Mouse (Mus musculus): ENCODE results near the gene Tex16. TPM values are rescaled to one million over a fixed set of nuclear protein-coding genes. Genes with fewer than 3 reads are reported as not detected.

Gene Tex16
- total RNA-seq (2014; rRNA removed) (under 0.01 TPM in 1 of 2 replicates, not detected in the other), polyA plus RNA-seq (2012; rRNA removed) (not detected in 2 replicates)

DNA sequence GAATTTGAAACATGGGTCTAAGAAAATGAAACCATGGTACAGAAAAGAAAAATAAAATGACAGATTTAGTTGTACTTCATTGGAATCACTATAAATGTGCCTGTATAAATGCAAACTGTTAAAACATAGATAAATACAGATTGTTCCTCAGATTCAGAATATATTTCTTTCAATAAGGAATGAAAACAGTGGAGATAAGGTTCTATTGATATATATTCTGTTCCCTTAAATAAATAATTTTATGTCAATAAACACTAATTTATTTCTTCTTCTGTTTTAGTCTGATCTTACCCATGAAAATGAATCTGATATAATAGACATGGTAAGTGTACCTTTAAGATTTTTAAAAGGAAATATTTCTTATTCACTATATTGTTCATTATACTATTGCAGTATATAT, at the start of gene Tex16:
Gene Tex16 (plus strand): TSS at position 301 of the 400 bp plus-strand sequence.
- TF ChIP-seq POLR2A (IDR thresholded peaks at IDR 0.05; ENCODE audit: extremely low read depth, insufficient read depth, low read length): no peak
- TF ChIP-seq CTCF (IDR thresholded peaks at IDR 0.05; ENCODE audit: low read depth, low read length): no peak
- H3K79me2 ChIP-seq (ENCODE audit: control insufficient read depth, insufficient read depth, low read length): no peaks in the 10 kb centered on the region
- no peak for DNase-seq (ENCODE audit: extremely low read depth, low read depth, low spot score)
- H3K4me1 ChIP-seq (ENCODE audit: control insufficient read depth, insufficient read depth, low read length): no peaks in the 10 kb centered on the region
- no peaks in the 10 kb centered on the region for H3K27me3 ChIP-seq (ENCODE audit: control insufficient read depth, insufficient read depth, low read length)
- no peak within 1 kb of the TSS for H3K27ac ChIP-seq (replicated peaks; ENCODE audit: insufficient read depth, low read depth, low read length)
- no peak within 1 kb of the TSS for H3K9ac ChIP-seq (ENCODE audit: low read depth, low read length)
- no peak within 1 kb of the TSS for H3K4me3 ChIP-seq (ENCODE audit: insufficient read depth, low read depth, low read length)
- no peaks in the 10 kb centered on the region for H3K36me3 ChIP-seq (ENCODE audit: control insufficient read depth, insufficient read depth, low read length)

DNA sequence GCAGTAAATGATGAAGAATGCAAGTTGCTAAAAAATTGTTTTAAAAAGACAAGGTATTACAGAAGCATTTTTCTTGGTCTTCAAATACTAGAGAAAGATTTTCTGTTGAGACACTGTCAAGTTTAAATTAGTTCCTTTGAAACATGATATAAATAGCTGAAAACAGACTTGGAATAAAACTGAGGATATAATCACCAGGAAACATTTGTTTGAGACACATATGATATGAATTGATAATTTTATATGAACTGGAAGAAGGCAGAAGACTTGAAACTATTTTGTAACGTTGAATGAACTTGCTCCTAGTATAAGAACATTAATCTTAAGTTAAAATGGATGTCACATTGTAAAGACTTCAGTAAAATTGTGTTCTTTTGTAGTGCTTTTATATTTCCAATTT, 11.1 kb upstream of the Tex16 start:
- no peaks in the 10 kb centered on the region for H3K4me1 ChIP-seq (ENCODE audit: control insufficient read depth, insufficient read depth, low read length)
- no peak for DNase-seq (ENCODE audit: extremely low read depth, low read depth, low spot score)
- no peaks in the 10 kb centered on the region for H3K27me3 ChIP-seq (ENCODE audit: control insufficient read depth, insufficient read depth, low read length)
- H3K27ac ChIP-seq (replicated peaks; ENCODE audit: insufficient read depth, low read depth, low read length): no peak overlapping the region
- no peak overlapping the region for H3K9ac ChIP-seq (ENCODE audit: low read depth, low read length)
- no peaks in the 10 kb centered on the region for H3K36me3 ChIP-seq (ENCODE audit: control insufficient read depth, insufficient read depth, low read length)
- H3K79me2 ChIP-seq (ENCODE audit: control insufficient read depth, insufficient read depth, low read length): no peaks in the 10 kb centered on the region
- WGBS: 21% methylated on average over 1 of the region's 1 CpGs
- TF ChIP-seq CTCF (IDR thresholded peaks at IDR 0.05; ENCODE audit: low read depth, low read length) (no peak), POLR2A (IDR thresholded peaks at IDR 0.05; ENCODE audit: extremely low read depth, insufficient read depth, low read length) (no peak)
- no peak overlapping the region for H3K4me3 ChIP-seq (ENCODE audit: insufficient read depth, low read depth, low read length)

Other genes starting within 250 kb of the Tex16 start
- not detected in 2 replicates for gene Gm45194, start 119.6 kb upstream of the Tex16 start, total RNA-seq (2014; rRNA removed)
- not detected in 2 replicates for gene Gm45194, start 119.6 kb upstream of the Tex16 start, polyA plus RNA-seq (2012; rRNA removed)
- gene 4933403O08Rik, start 228.0 kb downstream of the Tex16 start, total RNA-seq (2014; rRNA removed): not detected in 2 replicates
- not detected in 2 replicates for gene 4933403O08Rik, start 228.0 kb downstream of the Tex16 start, polyA plus RNA-seq (2012; rRNA removed)

Measured in liver, adult 2 months (tissue).